17 mouse cellular contexts compared by ENCODE assay signal in genomic region chr15:4064013-4064412, GRCm38 (mm10). TPM values are rescaled to one million over a fixed set of nuclear protein-coding genes. Genes with fewer than 3 reads are reported as not detected.
DNase-seq lines count a peak whose midpoint lies in the region; ATAC-seq and TF ChIP-seq lines count a peak whose summit lies in the region.
"Had no signal": no experiment of that assay in that cellular context is flagged by ENCODE, and none has a peak within 500 bp of the region (broad histone marks: within the 10 kb centered on the region; RNA-seq: fewer than 3 reads in every experiment).

No protein-coding gene starts in this region.

- H3K9me3 ChIP-seq in heart, embryonic 11.5 days (replicated peaks; ENCODE audit: control insufficient read depth, low read length), result no peaks in the 10 kb centered on the region
- no peaks in the 10 kb centered on the region for H3K9me3 ChIP-seq in lung, postnatal 0 days (ENCODE audit: low read length)
- H3K9me3 ChIP-seq: embryonic facial prominence, embryonic 15.5 days; forebrain, embryonic 10.5 days; kidney, embryonic 15.5 days; limb, embryonic 15.5 days; stomach, embryonic 15.5 days had no signal

- no peak for DNase-seq in heart, postnatal 10 days
- DNase-seq in adrenal gland, postnatal 10 days, result peak; percentile 24
- peak; percentile 44 to 55 for DNase-seq in adrenal gland, postnatal 36 days
- peak; percentile 84 for DNase-seq in lung, postnatal 0 days (ENCODE audit: low spot score)
- no peak for DNase-seq in spleen, postnatal 36 days (ENCODE audit: low spot score in 2 of 2)
- no peak for DNase-seq in thymus, postnatal 25 days
- DNase-seq: cerebellum, adult 9-11 months; embryo, embryonic 11 days; gastrocnemius, postnatal 14 days had no signal

- 61% methylated on average over 7 of the region's 7 CpGs for WGBS in heart, embryonic 11.5 days (ENCODE audit: insufficient replicate concordance)
- 45% methylated on average over 7 of the region's 7 CpGs for WGBS in lung, postnatal 0 days

- TF ChIP-seq CTCF in lung, postnatal 0 days (IDR thresholded peaks at IDR 0.05), result no peak

- TF ChIP-seq EP300 in lung, postnatal 0 days (IDR thresholded peaks at IDR 0.05), result peak; percentile 89

- no peak overlapping the region for H3K4me3 ChIP-seq in heart, embryonic 11.5 days (ENCODE audit: low read depth, low read length)
- H3K4me3 ChIP-seq in lung, postnatal 0 days (ENCODE audit: low read depth, low read length), result no peak overlapping the region
- H3K4me3 ChIP-seq: embryonic facial prominence, embryonic 15.5 days; forebrain, embryonic 10.5 days; kidney, embryonic 15.5 days; limb, embryonic 15.5 days; stomach, embryonic 15.5 days had no signal

- H3K27me3 ChIP-seq in heart, embryonic 11.5 days (ENCODE audit: control insufficient read depth, insufficient read depth, low read length), result no peaks in the 10 kb centered on the region
- no peaks in the 10 kb centered on the region for H3K27me3 ChIP-seq in lung, postnatal 0 days (replicated peaks; ENCODE audit: insufficient read depth, low read length)
- H3K27me3 ChIP-seq: embryonic facial prominence, embryonic 15.5 days; kidney, embryonic 15.5 days; limb, embryonic 15.5 days; stomach, embryonic 15.5 days had no signal

- H3K9ac ChIP-seq in heart, embryonic 11.5 days (ENCODE audit: low read depth, low read length), result no peak overlapping the region
- no peak overlapping the region for H3K9ac ChIP-seq in lung, postnatal 0 days (replicated peaks; ENCODE audit: low read depth)
- H3K9ac ChIP-seq: embryonic facial prominence, embryonic 15.5 days; kidney, embryonic 15.5 days; limb, embryonic 15.5 days; stomach, embryonic 15.5 days had no signal

- ATAC-seq in heart, embryonic 11.5 days (replicated peaks; ENCODE audit: insufficient number of reproducible peaks, low FRiP score, low TSS enrichment), result 0 out of 2 replicates have a peak, but pooled peaks have one; percentile 42
- ATAC-seq in lung, postnatal 0 days, result peak; percentile 99
- ATAC-seq: inflammation-experienced regulatory T-cells, adult 6 months; midbrain, embryonic 16.5 days had no signal

- H3K4me2 ChIP-seq in heart, embryonic 11.5 days, result no peak overlapping the region
- H3K4me2 ChIP-seq in lung, postnatal 0 days (replicated peaks; ENCODE audit: low read depth, low read length), result no peak overlapping the region
- H3K4me2 ChIP-seq: embryonic facial prominence, embryonic 15.5 days; kidney, embryonic 15.5 days; limb, embryonic 15.5 days; stomach, embryonic 15.5 days had no signal

- H3K27ac ChIP-seq in heart, embryonic 11.5 days (ENCODE audit: low read depth, low read length), result no peak overlapping the region
- H3K27ac ChIP-seq in lung, postnatal 0 days (ENCODE audit: low read length), result no peak overlapping the region
- H3K27ac ChIP-seq: embryonic facial prominence, embryonic 15.5 days; forebrain, embryonic 10.5 days; kidney, embryonic 15.5 days; limb, embryonic 15.5 days; stomach, embryonic 15.5 days had no signal

- peaks cover 8% of the 10 kb centered on the region for H3K36me3 ChIP-seq in heart, embryonic 11.5 days (ENCODE audit: control insufficient read depth, insufficient read depth, low read length)
- peaks cover 4% of the 10 kb centered on the region; the same call in 1 of the 2 replicates for H3K36me3 ChIP-seq in lung, postnatal 0 days (ENCODE audit: insufficient read depth, low read length)

- intact Hi-C loops in heart, postnatal 10 days (cut with DNase I), result no loop called here

- H3K4me1 ChIP-seq in heart, embryonic 11.5 days (ENCODE audit: control insufficient read depth, insufficient read depth, low read length), result peaks cover 5% of the 10 kb centered on the region; the same call in 1 of the 2 replicates
- no peaks in the 10 kb centered on the region for H3K4me1 ChIP-seq in lung, postnatal 0 days (ENCODE audit: insufficient read depth, low read depth, low read length)
- H3K4me1 ChIP-seq: embryonic facial prominence, embryonic 15.5 days; forebrain, embryonic 10.5 days; kidney, embryonic 15.5 days; limb, embryonic 15.5 days; stomach, embryonic 15.5 days had no signal

RNA-seq across cellular contexts. Expression of gene Oxct1, which starts 37.8 kb away (rescaled TPM):
- polyA plus RNA-seq in heart, embryonic 11.5 days (2014; fragmentation: Nextera tagmentation; extraction: Ambion mirVana), result 272 and 282 TPM in 2 replicates
- 100 to 1,000 TPM; 229 to 262 TPM for total RNA-seq in heart, postnatal 10 days (2021)
- 100 to 1,000 TPM; 130 to 134 TPM for total RNA-seq in adrenal gland, postnatal 10 days (2021)
- 100 to 1,000 TPM; 137 to 207 TPM for total RNA-seq in adrenal gland, postnatal 36 days (2021)
- 64.8 and 87.0 TPM in 2 replicates for polyA plus RNA-seq in lung, postnatal 0 days (2015; fragmentation: Nextera tagmentation; extraction: Ambion mirVana)

Comparison
In these comparisons a context has a peak if more than half of its experiments do, and no peak if none do; other contexts are left out.
1. DNase-seq: peak in adrenal gland, postnatal 10 days (single experiment), adrenal gland, postnatal 36 days (2 of 2) and lung, postnatal 0 days (single experiment); none in heart, postnatal 10 days (0 of 2), spleen, postnatal 36 days (0 of 2) and thymus, postnatal 25 days (single experiment).